ENCODE assay signal across 22 mouse cellular contexts in the genomic region with DNA sequence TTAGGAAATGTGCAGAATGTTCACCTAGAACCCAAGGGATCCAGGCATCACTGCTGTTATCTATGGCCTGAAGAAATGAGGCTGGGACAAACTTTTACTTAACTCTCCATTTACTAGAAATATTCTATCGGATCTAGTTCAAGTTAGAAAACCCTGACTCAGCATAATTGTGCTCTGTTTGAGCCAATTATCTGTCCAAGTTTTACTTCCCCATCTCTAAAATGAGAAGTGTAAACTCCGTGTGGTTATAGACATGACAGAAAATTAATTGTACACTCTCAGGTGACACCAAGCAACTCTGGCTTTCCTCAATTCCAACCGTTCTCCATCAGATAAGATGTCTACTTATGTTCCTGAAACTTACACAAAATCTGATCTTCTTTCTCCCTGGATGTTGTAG.
"Had no signal": no experiment of that assay in that cellular context is flagged by ENCODE, and none has a peak within 500 bp of the region (broad histone marks: within the 10 kb centered on the region; RNA-seq: fewer than 3 reads in every experiment).

No protein-coding gene starts in this region.

- H3K27ac ChIP-seq: lung, embryonic 15.5 days; macrophage; midbrain, embryonic 10.5 days; midbrain, embryonic 12.5 days; neural tube, embryonic 13.5 days; neural tube, embryonic 15.5 days had no signal

- DNase-seq: liver, postnatal 0 days; lung, adult 2 months; lung, postnatal 14 days; lung, postnatal 36 days; midbrain, embryonic 14.5 days; retina, postnatal 1 day; right cerebral cortex, adult 18-20 months; right cerebral cortex, postnatal 25 days; right cerebral cortex, postnatal 4 days; spleen, adult 18-20 months; thymus, adult 18-20 months; thymus, postnatal 14 days; thymus, postnatal 36 days had no signal

- H3K9me3 ChIP-seq: lung, embryonic 15.5 days; midbrain, embryonic 10.5 days; midbrain, embryonic 12.5 days; neural tube, embryonic 13.5 days; neural tube, embryonic 15.5 days had no signal

- H3K9ac ChIP-seq: liver, postnatal 0 days; lung, embryonic 15.5 days; midbrain, embryonic 12.5 days; neural tube, embryonic 13.5 days; neural tube, embryonic 15.5 days had no signal

- H3K36me3 ChIP-seq: lung, embryonic 15.5 days; midbrain, embryonic 10.5 days; midbrain, embryonic 12.5 days; neural tube, embryonic 13.5 days; neural tube, embryonic 15.5 days had no signal

- H3K4me1 ChIP-seq: lung, embryonic 15.5 days had no signal

- ATAC-seq: liver, postnatal 0 days; lung, postnatal 0 days; midbrain, embryonic 16.5 days had no signal

- H3K4me3 ChIP-seq: lung, embryonic 15.5 days; midbrain, embryonic 10.5 days; midbrain, embryonic 12.5 days; myocyte; neural tube, embryonic 13.5 days; neural tube, embryonic 15.5 days had no signal
